12 mouse cellular contexts compared by ENCODE assay signal in genomic region chr1:161040855-161041254, GRCm38 (mm10). TPM values are rescaled to one million over a fixed set of nuclear protein-coding genes. Genes with fewer than 3 reads are reported as not detected.
DNase-seq lines count a peak whose midpoint lies in the region; ATAC-seq and TF ChIP-seq lines count a peak whose summit lies in the region.
"Had no signal": no experiment of that assay in that cellular context is flagged by ENCODE, and none has a peak within 500 bp of the region (broad histone marks: within the 10 kb centered on the region; RNA-seq: fewer than 3 reads in every experiment).

No protein-coding gene starts in this region.

- TF ChIP-seq EP300 in stomach, postnatal 0 days (optimal IDR thresholded peaks at IDR 0.05): no peak

- no peak for DNase-seq in hindbrain, postnatal 0 days (ENCODE audit: low spot score)
- DNase-seq in stomach, postnatal 0 days (ENCODE audit: low spot score): no peak
- DNase-seq in frontal cortex, adult 2 months (ENCODE audit: extremely low spot score in 1 of 2, low spot score in 1 of 2): no peak
- no peak for DNase-seq in layer of hippocampus, adult 11-12 months (ENCODE audit: low spot score)
- DNase-seq: adrenal gland, postnatal 36 days; cerebellum, adult 18-20 months; heart, adult 18-20 months; lung, postnatal 14 days; spleen, adult 18-20 months had no signal

- peaks cover 25% of the 10 kb centered on the region; the same call in 1 of the 2 replicates for H3K36me3 ChIP-seq in hindbrain, postnatal 0 days (ENCODE audit: insufficient read depth, low read length)
- peaks cover 28% of the 10 kb centered on the region for H3K36me3 ChIP-seq in hindbrain, embryonic 16.5 days (ENCODE audit: control insufficient read depth, insufficient read depth, low read length)
- H3K36me3 ChIP-seq in stomach, embryonic 15.5 days: peaks cover 7% of the 10 kb centered on the region
- peaks cover 10% of the 10 kb centered on the region; the same call in 1 of the 2 replicates for H3K36me3 ChIP-seq in stomach, postnatal 0 days (ENCODE audit: control insufficient read depth, insufficient read depth, low read length)
- peaks cover 38% of the 10 kb centered on the region for H3K36me3 ChIP-seq in embryonic facial prominence, embryonic 15.5 days

- no peak overlapping the region for H3K9ac ChIP-seq in hindbrain, postnatal 0 days (replicated peaks; ENCODE audit: low read length)
- H3K9ac ChIP-seq in hindbrain, embryonic 16.5 days (ENCODE audit: low read depth, low read length): no peak overlapping the region
- no peak overlapping the region for H3K9ac ChIP-seq in stomach, embryonic 15.5 days
- no peak overlapping the region for H3K9ac ChIP-seq in stomach, postnatal 0 days (ENCODE audit: low read length)
- no peak overlapping the region for H3K9ac ChIP-seq in embryonic facial prominence, embryonic 15.5 days

- TF ChIP-seq CTCF in hindbrain, postnatal 0 days (IDR thresholded peaks at IDR 0.05; ENCODE audit: low read depth): no peak
- TF ChIP-seq CTCF in stomach, postnatal 0 days (IDR thresholded peaks at IDR 0.05; ENCODE audit: low read depth): no peak

- H3K4me1 ChIP-seq in hindbrain, postnatal 0 days (ENCODE audit: insufficient read depth, low read length): peaks cover 11% of the 10 kb centered on the region; the same call in 1 of the 2 replicates
- peaks cover 19% of the 10 kb centered on the region for H3K4me1 ChIP-seq in hindbrain, embryonic 16.5 days (ENCODE audit: control insufficient read depth, insufficient read depth, low read depth, low read length)
- H3K4me1 ChIP-seq in stomach, embryonic 15.5 days: no peaks in the 10 kb centered on the region; the same call in 1 of the 2 replicates
- no peaks in the 10 kb centered on the region; the same call in 1 of the 2 replicates for H3K4me1 ChIP-seq in stomach, postnatal 0 days (replicated peaks; ENCODE audit: control insufficient read depth, insufficient read depth)
- H3K4me1 ChIP-seq in embryonic facial prominence, embryonic 15.5 days: 0 out of 2 replicates have a peak, but pooled peaks cover 6% of the 10 kb centered on the region

- H3K4me2 ChIP-seq in hindbrain, postnatal 0 days (ENCODE audit: low read depth, low read length): no peak overlapping the region
- no peak overlapping the region for H3K4me2 ChIP-seq in hindbrain, embryonic 16.5 days (ENCODE audit: low read length)
- H3K4me2 ChIP-seq in stomach, embryonic 15.5 days: no peak overlapping the region
- H3K4me2 ChIP-seq in stomach, postnatal 0 days (replicated peaks; ENCODE audit: low read depth): no peak overlapping the region
- H3K4me2 ChIP-seq in embryonic facial prominence, embryonic 15.5 days (replicated peaks): no peak overlapping the region

- no peaks in the 10 kb centered on the region for H3K9me3 ChIP-seq in hindbrain, postnatal 0 days (ENCODE audit: low read length)
- H3K9me3 ChIP-seq in hindbrain, embryonic 16.5 days (ENCODE audit: control insufficient read depth, low read length): no peaks in the 10 kb centered on the region
- no peaks in the 10 kb centered on the region for H3K9me3 ChIP-seq in stomach, embryonic 15.5 days
- H3K9me3 ChIP-seq in stomach, postnatal 0 days (ENCODE audit: control insufficient read depth, low read length): no peaks in the 10 kb centered on the region
- H3K9me3 ChIP-seq in embryonic facial prominence, embryonic 15.5 days (replicated peaks): no peaks in the 10 kb centered on the region

- H3K27ac ChIP-seq in hindbrain, postnatal 0 days: 0 out of 2 replicates have a peak overlapping the region, but pooled peaks have one; percentile 45
- no peak overlapping the region for H3K27ac ChIP-seq in hindbrain, embryonic 16.5 days (ENCODE audit: low read depth, low read length)
- peak overlapping the region; percentile 63; the same call in 1 of the 2 replicates for H3K27ac ChIP-seq in stomach, embryonic 15.5 days
- no peak overlapping the region for H3K27ac ChIP-seq in stomach, postnatal 0 days (replicated peaks)
- peak overlapping the region; percentile 69 for H3K27ac ChIP-seq in embryonic facial prominence, embryonic 15.5 days (replicated peaks)

- no peak for ATAC-seq in hindbrain, postnatal 0 days
- no peak for ATAC-seq in hindbrain, embryonic 16.5 days
- no peak for ATAC-seq in stomach, embryonic 15.5 days (ENCODE audit: insufficient read depth, low FRiP score, low read depth)
- no peak for ATAC-seq in stomach, postnatal 0 days (ENCODE audit: low FRiP score, low TSS enrichment)
- no peak for ATAC-seq in embryonic facial prominence, embryonic 15.5 days (ENCODE audit: insufficient number of reproducible peaks, low FRiP score, low TSS enrichment, low read depth)

- no peaks in the 10 kb centered on the region for H3K27me3 ChIP-seq in hindbrain, postnatal 0 days (ENCODE audit: insufficient read depth, low read length)
- no peaks in the 10 kb centered on the region for H3K27me3 ChIP-seq in hindbrain, embryonic 16.5 days (replicated peaks; ENCODE audit: control insufficient read depth, insufficient read depth, low read length)
- H3K27me3 ChIP-seq in stomach, embryonic 15.5 days (replicated peaks): no peaks in the 10 kb centered on the region
- H3K27me3 ChIP-seq in stomach, postnatal 0 days (ENCODE audit: control insufficient read depth, insufficient read depth, low read length): no peaks in the 10 kb centered on the region
- no peaks in the 10 kb centered on the region for H3K27me3 ChIP-seq in embryonic facial prominence, embryonic 15.5 days

- H3K4me3 ChIP-seq in hindbrain, postnatal 0 days (ENCODE audit: low read length): no peak overlapping the region
- no peak overlapping the region for H3K4me3 ChIP-seq in hindbrain, embryonic 16.5 days (ENCODE audit: low read length)
- H3K4me3 ChIP-seq in stomach, embryonic 15.5 days (replicated peaks): no peak overlapping the region
- H3K4me3 ChIP-seq in stomach, postnatal 0 days (ENCODE audit: low read depth, low read length): no peak overlapping the region
- H3K4me3 ChIP-seq in embryonic facial prominence, embryonic 15.5 days (replicated peaks): no peak overlapping the region

RNA-seq across cellular contexts. Expression of gene Zbtb37, which starts 6.2 kb away (rescaled TPM):
- 24.4 and 85.1 TPM in 2 replicates for total RNA-seq in hindbrain, postnatal 0 days (2014; rRNA removed)
- 8.4 and 9.6 TPM in 2 replicates for polyA plus RNA-seq in hindbrain, postnatal 0 days (2015; fragmentation: Nextera tagmentation; extraction: Ambion mirVana)
- 9.6 and 11.8 TPM in 2 replicates for polyA plus RNA-seq in hindbrain, embryonic 16.5 days (2015; fragmentation: Nextera tagmentation; extraction: Ambion mirVana)
- polyA plus RNA-seq in stomach, embryonic 15.5 days (2015; fragmentation: Nextera tagmentation; extraction: Ambion mirVana): 7.7 and 8.0 TPM in 2 replicates
- polyA plus RNA-seq in stomach, postnatal 0 days (2015; fragmentation: Nextera tagmentation; extraction: Ambion mirVana): 2.2 and 2.8 TPM in 2 replicates
- polyA plus RNA-seq in embryonic facial prominence, embryonic 15.5 days (2015; fragmentation: Nextera tagmentation; extraction: Ambion mirVana): 7.8 and 8.1 TPM in 2 replicates
- 5.4 TPM in 2 replicates for polyA plus RNA-seq in frontal cortex, adult 2 months (2012; rRNA removed)

RNA-seq across cellular contexts. Expression of gene Dars2, which starts 29.6 kb away (rescaled TPM):
- total RNA-seq in hindbrain, postnatal 0 days (2014; rRNA removed): 19.2 and 21.4 TPM in 2 replicates
- 24.8 and 26.0 TPM in 2 replicates for polyA plus RNA-seq in hindbrain, postnatal 0 days (2015; fragmentation: Nextera tagmentation; extraction: Ambion mirVana)
- polyA plus RNA-seq in hindbrain, embryonic 16.5 days (2015; fragmentation: Nextera tagmentation; extraction: Ambion mirVana): 28.5 and 29.0 TPM in 2 replicates
- polyA plus RNA-seq in stomach, embryonic 15.5 days (2015; fragmentation: Nextera tagmentation; extraction: Ambion mirVana): 33.4 and 34.7 TPM in 2 replicates
- polyA plus RNA-seq in stomach, postnatal 0 days (2015; fragmentation: Nextera tagmentation; extraction: Ambion mirVana): 15.9 and 16.2 TPM in 2 replicates
- polyA plus RNA-seq in embryonic facial prominence, embryonic 15.5 days (2015; fragmentation: Nextera tagmentation; extraction: Ambion mirVana): 24.5 and 29.5 TPM in 2 replicates
- 20.8 and 22.9 TPM in 2 replicates for polyA plus RNA-seq in frontal cortex, adult 2 months (2012; rRNA removed)

RNA-seq across cellular contexts. Expression of gene Cenpl, which starts 29.7 kb away (rescaled TPM):
- total RNA-seq in hindbrain, postnatal 0 days (2014; rRNA removed): 1.0 and 1.2 TPM in 2 replicates
- 6.8 and 7.5 TPM in 2 replicates for polyA plus RNA-seq in hindbrain, postnatal 0 days (2015; fragmentation: Nextera tagmentation; extraction: Ambion mirVana)
- polyA plus RNA-seq in hindbrain, embryonic 16.5 days (2015; fragmentation: Nextera tagmentation; extraction: Ambion mirVana): 10.4 and 11.7 TPM in 2 replicates
- 25.6 and 25.7 TPM in 2 replicates for polyA plus RNA-seq in stomach, embryonic 15.5 days (2015; fragmentation: Nextera tagmentation; extraction: Ambion mirVana)
- 9.6 and 10.2 TPM in 2 replicates for polyA plus RNA-seq in stomach, postnatal 0 days (2015; fragmentation: Nextera tagmentation; extraction: Ambion mirVana)
- polyA plus RNA-seq in embryonic facial prominence, embryonic 15.5 days (2015; fragmentation: Nextera tagmentation; extraction: Ambion mirVana): 25.9 and 28.9 TPM in 2 replicates
- polyA plus RNA-seq in frontal cortex, adult 2 months (2012; rRNA removed): 1.9 TPM in 2 replicates

Comparison
In these comparisons a context has a peak if more than half of its experiments do, and no peak if none do; other contexts are left out.
1. H3K27ac ChIP-seq: peak in hindbrain, postnatal 0 days (single experiment), stomach, embryonic 15.5 days (single experiment) and embryonic facial prominence, embryonic 15.5 days (single experiment); none in hindbrain, embryonic 16.5 days (single experiment) and stomach, postnatal 0 days (single experiment).